Mouse (Mus musculus) cerebral cortex, adult 2 months (tissue): ENCODE data around the gene Hdgfl2.

Experiments
- WGBS: fragments of 180-500 bp; shearing (Covaris S2); methylation state at CpG from one replicate; pipeline ENCODE4 v1.1.7; 2018; 5-methylcytosine and 5-hydroxymethylcytosine counted together

Gene Hdgfl2

DNA sequence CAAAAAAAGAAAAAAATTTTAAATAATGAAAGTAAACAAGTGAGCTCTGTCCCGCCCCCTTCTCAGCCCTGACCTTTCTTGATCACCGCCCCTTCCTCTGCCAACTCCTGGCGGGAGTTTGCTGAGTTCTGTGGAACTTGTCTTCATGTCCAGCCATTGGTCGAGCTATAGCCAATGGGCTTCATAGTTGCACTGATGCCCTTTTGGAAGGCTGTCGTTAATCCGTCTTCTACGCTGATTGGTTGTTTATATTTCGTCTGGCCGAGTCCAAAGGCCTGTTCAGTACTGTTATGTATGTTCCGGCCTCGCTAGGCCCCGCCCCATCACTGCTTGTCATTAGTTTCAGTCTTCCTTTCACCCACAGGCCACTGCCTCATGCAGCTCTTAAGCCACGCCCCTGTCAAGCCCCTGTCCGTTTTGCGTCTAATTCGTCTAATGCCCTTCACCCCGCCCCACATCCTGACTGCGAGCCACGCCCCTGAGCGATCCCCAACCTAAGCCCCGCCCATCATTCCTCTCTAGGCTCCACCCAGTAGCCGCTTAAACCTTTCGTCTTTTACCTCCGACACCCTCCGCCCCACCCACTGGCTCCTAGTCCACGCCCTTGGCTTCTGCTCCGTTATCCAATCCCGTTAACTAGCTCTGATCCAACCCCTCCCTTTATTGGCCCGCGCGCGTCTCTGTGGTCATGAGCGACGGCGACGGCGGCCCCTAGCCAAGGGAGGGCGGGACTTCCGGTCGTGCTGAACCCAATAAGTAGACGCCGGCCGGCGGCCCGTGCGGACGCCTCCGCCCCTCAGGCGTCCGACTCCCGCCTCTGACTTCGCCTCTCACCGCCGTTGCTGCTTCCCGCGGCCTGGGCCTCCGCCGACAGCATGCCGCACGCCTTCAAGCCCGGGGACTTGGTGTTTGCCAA lies at the start of gene Hdgfl2:
Gene Hdgfl2, plus strand, starts transcription at position 755 of the 916 bp plus-strand sequence.
- under 1% methylated on average over 61 of the region's 61 CpGs for WGBS

DNA sequence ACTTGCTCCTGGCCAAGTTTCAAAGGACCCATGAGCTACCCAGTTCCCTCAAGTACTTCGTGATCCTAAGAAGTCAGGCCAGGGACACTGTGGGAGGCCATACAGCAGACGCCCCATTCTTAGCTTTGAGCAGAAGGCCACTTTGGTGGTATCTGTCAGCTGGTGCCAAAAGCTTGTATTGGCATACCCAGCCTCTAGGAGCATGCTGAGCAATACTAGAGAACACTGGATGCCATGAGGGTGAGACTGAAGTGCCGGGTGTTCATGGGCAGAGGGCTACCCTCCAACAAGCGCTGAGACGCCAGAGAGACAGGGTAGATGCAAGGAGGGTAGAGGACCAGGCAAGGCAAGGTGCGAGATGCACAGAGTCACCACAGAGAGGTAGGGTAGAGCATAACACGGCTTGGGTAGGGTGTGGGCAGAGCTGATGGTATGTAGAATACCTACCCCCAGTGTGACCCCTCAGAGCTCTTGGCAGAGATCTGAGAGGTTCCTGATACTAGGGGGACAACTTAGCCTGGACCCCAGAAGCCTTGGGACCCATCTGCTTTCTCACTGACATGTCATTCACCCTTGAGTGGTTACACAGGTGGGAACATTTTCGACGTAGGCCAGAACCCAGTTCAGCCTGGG lies 49.1 kb upstream of the Hdgfl2 start:
- 66% methylated on average over 9 of the region's 9 CpGs for WGBS

DNA sequence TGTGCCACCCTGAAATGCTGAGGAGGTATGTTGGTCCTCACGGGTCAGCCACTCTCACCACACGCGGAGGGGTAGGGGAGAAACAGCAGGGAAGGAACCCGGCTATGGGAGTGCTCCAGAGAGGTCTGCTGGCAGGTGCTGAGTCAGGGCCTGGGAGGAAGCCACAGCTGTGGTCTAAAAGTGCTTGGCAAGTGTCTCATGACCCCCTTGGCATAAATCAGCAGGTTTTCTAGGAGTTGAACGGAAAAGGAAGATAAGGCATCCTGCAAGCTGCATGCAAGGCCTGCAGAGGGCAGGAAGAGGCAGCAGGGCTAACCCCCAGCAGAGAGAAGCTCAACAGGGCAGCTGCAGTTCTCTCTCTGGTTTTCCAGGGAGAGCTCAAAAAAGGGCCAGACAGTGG lies 48.5 kb upstream of the Hdgfl2 start:
- 39% methylated on average over 5 of the region's 5 CpGs for WGBS

DNA sequence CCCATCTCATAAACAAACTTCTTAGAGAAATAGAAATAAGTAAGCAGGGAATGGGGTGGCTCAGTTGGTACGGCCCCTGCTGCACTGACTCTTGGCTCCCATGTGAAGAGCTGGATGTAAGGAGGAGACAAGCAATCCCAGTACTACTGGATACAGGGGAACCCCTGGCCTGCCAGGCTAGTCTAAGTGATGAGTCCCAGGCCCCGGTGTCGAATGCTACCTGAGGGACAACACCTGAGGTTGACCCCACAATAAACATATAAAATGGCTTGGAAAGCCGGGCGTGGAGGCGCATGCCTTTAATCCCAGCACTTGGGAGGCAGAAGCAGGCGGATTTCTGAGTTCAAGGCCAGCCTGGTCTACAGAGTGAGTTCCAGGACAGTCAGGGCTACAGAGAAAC lies 48.0 kb upstream of the Hdgfl2 start:
- WGBS, result 94% methylated on average over 7 of the region's 7 CpGs

GRCm38 (mm10) chr17:56032127-56032733 lies 47.2 kb upstream of the Hdgfl2 start:
- 47% methylated on average over 6 of the region's 6 CpGs for WGBS

DNA sequence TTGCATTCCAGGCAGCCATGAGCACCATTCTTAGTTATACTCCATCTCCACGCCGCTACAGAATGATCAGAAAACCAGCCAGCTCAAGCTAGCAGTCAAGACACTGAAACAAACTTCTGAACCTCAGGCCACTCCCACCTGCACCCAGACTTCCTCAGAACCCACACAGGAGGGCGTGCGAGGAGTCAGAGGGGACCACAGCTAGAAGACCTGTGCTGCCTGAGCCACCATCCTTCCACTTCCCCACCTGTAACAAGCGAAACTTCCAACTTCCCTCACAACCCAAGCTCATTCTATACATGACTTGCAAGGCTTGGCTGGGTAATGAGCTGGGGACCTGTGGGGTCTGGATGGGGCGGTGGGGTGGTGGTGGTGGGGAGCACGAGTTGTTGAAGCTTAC lies 46.6 kb upstream of the Hdgfl2 start:
- 65% methylated on average over 7 of the region's 7 CpGs for WGBS

DNA sequence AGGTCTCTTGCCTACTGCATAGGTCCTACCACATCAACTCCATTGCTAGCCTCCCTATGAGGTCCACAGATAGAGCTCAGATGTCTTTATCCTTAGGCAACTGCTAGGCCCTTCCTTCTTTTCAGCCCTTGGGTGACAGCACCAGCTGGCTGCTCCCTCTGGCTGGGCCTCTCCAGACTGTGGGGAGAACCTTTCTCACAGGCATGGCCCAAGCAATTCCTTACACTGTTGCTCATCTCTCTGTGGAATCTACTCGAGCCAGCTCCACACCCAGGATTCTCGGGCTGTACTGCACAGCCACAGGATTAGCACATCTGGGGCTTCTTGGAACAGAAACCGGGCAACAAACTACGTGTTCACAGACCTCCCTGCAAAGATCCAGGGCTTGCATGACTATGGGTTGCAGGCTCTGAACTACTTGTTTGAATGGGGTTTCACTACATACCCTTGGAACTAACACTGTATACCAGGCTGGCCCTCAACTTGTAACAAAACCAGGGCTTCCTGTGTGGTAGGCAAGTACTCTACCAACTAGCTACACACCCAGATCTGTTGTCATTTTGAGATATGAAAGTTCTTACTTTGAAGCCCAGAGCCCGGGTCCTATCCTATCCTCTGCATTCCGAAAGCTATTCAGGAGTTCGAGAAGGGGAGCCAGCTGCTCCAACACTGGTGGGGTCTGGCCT lies 45.3 kb upstream of the Hdgfl2 start:
- WGBS, result 79% methylated on average over 7 of the region's 7 CpGs

GRCm38 (mm10) chr17:56034726-56035100 lies 44.7 kb upstream of the Hdgfl2 start:
- 79% methylated on average over 6 of the region's 6 CpGs for WGBS

GRCm38 (mm10) chr17:56035216-56035615 lies 44.2 kb upstream of the Hdgfl2 start:
- 71% methylated on average over 4 of the region's 4 CpGs for WGBS

GRCm38 (mm10) chr17:56036176-56036900 lies 43.1 kb upstream of the Hdgfl2 start, which contains the start of gene Sh3gl1:
TSS of gene Sh3gl1 (minus strand) at chr17:56036635.
- under 1% methylated on average over 74 of the region's 74 CpGs for WGBS

DNA sequence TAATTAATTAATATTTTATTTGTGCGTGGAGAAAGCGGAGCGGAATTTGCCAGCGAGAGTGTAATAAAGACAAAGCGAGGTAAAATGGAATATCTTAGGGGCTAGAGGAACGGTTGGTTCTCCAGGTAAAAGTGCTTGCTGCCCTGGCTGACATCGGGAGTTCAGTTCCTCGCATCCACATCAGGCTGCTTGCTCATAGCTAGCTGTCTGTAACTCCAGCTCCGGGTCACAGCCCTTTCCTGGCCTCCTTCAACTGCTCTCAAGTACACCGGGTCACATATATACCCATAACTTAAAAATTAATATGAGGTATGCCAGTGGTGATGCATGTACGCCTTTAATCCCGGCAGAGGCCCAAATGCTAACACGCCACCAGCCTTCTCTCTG lies 42.5 kb upstream of the Hdgfl2 start:
- 38% methylated on average over 13 of the region's 13 CpGs for WGBS

- 65% methylated on average over 8 of the region's 8 CpGs for WGBS
Measured at GRCm38 (mm10) chr17:56038583-56039261, 40.7 kb upstream of the Hdgfl2 start.

DNA sequence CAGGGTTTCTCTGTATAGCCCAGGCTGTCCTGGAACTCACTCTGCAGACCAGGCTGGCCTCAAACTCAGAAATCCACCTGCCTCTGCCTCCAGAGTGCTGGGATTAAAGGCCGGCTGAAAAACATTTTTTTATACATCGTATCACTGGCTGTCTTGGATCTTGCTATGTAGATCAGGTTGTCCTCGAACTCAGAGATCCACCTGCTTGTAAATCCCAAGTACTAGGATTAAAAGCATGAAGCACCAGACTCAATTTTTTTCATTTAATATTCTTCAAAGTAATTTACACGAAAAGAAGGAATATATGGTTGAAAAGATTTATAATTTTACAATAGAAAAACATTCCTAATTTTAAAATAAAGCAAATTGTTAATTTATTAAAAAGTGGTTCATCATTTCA lies 40.1 kb upstream of the Hdgfl2 start:
- 75% methylated on average over 4 of the region's 4 CpGs for WGBS

DNA sequence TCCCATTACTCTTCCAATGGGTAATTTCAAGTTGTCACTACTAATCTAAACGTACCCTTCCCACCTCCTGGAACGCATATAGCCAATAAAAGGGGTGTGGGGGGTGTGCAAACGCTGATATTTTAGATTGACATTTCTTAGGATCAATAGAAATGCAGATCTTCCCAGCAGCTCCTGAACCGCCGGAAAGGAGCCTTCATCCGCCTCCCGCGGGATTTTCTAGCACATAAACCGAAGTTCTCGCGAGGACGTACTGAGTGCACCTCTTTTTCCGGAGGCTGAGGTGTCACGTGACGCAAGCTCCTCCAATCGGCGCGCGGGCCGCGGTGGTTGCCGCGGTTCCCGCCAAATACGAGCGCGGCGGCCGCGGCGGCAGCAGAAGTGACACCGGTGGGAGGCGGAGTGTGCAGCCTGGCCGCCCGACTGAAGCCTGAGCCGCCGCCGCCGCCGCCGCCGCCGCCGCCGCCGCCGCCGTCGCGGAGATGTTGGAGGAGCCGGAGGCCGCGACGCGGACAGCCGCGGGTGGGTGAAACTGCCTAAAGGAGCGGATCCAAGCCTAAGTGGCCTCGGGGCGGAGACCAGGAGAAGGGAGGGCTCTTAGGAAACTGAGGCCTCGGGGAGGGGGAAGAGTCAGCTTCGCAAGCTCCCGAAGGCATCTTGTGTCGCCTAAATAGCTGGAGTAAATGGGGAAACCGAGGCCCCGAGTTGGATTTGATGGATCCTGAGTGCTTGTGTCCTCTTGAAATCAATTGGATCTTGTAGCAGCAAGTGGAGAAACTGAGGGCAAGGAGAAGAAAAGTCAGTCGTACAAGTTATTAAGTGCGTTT lies 39.2 kb upstream of the Hdgfl2 start, which contains the start of gene Chaf1a:
Gene Chaf1a, plus strand, starts transcription at position 410 of the 827 bp plus-strand sequence.
- WGBS, result under 1% methylated on average over 65 of the region's 68 CpGs

DNA sequence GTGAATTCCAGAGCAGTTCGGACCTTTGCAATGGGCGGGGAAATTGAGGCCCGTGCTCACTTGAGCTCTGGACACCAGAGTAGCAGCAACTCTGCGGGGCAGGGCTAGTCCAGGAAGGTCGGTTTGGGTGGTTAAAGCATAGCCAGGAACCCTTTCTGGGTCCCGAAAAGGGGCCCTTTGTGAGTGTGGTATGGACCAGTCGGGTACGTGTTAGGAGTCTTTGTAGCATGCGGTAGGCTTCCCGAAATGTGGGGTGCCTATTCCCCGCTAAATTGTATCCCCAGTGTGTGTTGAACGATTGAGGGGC lies 38.6 kb upstream of the Hdgfl2 start:
- 2% methylated on average over 12 of the region's 12 CpGs for WGBS

- WGBS, result 93% methylated on average over 5 of the region's 5 CpGs
Measured at GRCm38 (mm10) chr17:56051369-56051768, 28.1 kb upstream of the Hdgfl2 start.

DNA sequence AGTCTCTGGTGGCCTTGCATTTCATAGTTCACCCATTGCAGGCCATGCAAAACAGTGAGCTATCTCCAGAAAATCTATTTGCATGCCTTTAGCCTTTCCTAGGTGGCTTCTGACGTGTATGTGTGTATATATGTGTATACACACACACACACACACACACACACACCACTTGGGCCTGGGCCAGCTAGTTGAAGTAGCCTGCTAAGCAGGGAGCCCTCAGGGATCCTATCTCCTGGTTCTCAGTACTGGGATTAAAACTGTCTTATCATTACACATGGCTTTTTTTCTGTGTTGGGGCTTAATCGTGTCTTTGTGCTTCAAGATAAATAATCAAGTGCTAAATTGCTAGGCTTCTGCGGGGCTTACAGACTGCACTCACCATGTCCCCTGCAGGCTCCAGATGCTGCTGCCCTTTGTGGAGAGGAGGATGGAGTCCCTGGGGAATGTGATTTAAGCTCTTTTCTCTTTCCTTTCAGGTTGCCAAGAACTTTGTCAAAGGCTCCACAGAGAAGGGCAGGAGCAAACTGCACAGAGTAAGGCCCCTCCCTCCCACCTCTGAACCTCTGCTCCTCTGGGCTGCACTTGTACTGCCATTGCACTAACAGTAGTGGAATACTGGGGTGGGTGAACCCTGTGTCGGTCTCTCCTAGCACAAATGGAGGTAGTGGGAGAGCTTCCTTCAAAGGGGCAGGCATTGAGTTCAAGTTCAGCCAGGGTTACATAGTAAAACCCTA lies 23.3 kb upstream of the Hdgfl2 start:
- WGBS, result 58% methylated on average over 4 of the region's 4 CpGs

DNA sequence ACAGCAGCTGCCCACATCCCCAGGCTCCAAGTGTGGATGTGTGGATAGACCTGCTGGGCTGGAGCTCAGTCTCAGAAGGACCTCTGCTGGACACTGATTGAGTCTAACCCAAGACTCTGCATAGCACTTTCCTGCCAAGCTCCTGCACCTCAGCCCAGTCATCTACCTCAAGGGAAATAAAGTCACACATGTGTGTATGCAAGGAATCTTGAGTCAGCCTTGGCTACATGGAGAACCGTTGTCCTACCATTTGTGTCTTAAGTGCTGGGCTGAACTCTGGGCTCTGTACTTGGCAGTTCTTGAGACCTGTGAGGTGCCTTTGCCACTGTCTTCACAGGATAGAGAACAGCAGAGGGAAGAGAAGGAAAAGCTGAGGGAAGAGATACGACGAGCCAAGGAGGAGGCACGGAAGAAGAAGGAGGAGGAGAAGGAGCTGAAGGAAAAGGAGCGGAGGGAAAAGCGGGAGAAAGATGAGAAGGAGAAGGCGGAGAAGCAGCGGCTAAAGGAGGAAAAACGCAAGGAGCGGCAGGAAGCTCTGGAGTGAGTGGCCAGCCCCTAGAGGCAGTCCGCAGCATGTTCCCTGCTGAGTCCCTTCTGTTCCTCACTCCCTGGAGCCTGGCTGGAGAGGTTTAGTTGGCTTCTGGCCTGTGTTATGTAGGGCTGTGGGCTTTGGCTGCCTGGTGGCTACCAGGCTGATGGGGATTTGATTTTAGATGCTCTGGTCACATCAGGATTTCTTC lies 21.9 kb upstream of the Hdgfl2 start:
- 87% methylated on average over 11 of the region's 11 CpGs for WGBS

DNA sequence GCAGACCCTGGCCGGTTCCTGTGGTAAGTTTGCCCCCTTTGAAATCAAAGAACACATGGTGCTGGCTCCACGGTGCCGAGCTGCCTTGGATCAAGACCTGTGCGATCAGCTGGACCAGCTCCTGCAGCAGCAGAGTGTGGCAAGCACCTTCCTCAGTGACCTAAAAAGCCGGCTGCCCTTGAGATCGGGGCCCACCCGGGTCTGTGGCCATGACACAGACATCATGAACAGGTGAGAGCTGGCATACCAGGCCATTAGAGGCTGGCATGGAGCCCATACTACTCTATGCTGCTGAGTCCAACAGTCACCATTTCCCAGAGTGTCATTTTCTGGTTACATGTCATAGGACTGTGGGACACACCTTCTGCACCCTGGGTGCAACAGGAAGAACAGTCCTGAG lies 17.4 kb upstream of the Hdgfl2 start:
- 92% methylated on average over 7 of the region's 7 CpGs for WGBS
